Mouse (Mus musculus): ENCODE measurements around the gene Eps8.

Gene Eps8

GRCm38 (mm10) chr6:137519529-137520342 is 134.9 kb downstream of the Eps8 start:
- no peak for DNase-seq (ENCODE audit: low spot score in 2 of 2)

- no peak for DNase-seq (ENCODE audit: low spot score in 2 of 2)
These were observed 139.8 kb downstream of the Eps8 start for GRCm38 (mm10) chr6:137514872-137515271.

- no peak for DNase-seq (ENCODE audit: low spot score in 2 of 2)
These were observed 141.9 kb downstream of the Eps8 start for GRCm38 (mm10) chr6:137512753-137513152.

GRCm38 (mm10) chr6:137509341-137510045 is 145.2 kb downstream of the Eps8 start:
- DNase-seq (ENCODE audit: low spot score in 2 of 2): no peak

- no peak for DNase-seq (ENCODE audit: low spot score in 2 of 2)
These were observed 145.7 kb downstream of the Eps8 start for GRCm38 (mm10) chr6:137508936-137509335.

GRCm38 (mm10) chr6:137506563-137506962 is 148.1 kb downstream of the Eps8 start:
- DNase-seq (ENCODE audit: low spot score in 2 of 2): no peak

GRCm38 (mm10) chr6:137505555-137506227 is 149.0 kb downstream of the Eps8 start:
- DNase-seq (ENCODE audit: low spot score in 2 of 2): no peak

GRCm38 (mm10) chr6:137504052-137504451 is 150.6 kb downstream of the Eps8 start:
- no peak for DNase-seq (ENCODE audit: low spot score in 2 of 2)

- no peak for DNase-seq (ENCODE audit: low spot score in 2 of 2)
These were observed 151.2 kb downstream of the Eps8 start for GRCm38 (mm10) chr6:137503462-137503861.

- DNase-seq (ENCODE audit: low spot score in 2 of 2): no peak
These were observed 151.7 kb downstream of the Eps8 start for GRCm38 (mm10) chr6:137503009-137503408.

GRCm38 (mm10) chr6:137498781-137499180 is 155.9 kb downstream of the Eps8 start:
- no peak for DNase-seq (ENCODE audit: low spot score in 2 of 2)

GRCm38 (mm10) chr6:137497208-137497835 is 157.4 kb downstream of the Eps8 start:
- DNase-seq (ENCODE audit: low spot score in 2 of 2): no peak

- no peak for DNase-seq (ENCODE audit: low spot score in 2 of 2)
These were observed 158.1 kb downstream of the Eps8 start for GRCm38 (mm10) chr6:137496562-137496961.

- DNase-seq (ENCODE audit: low spot score in 2 of 2): no peak
These were observed 159.4 kb downstream of the Eps8 start for GRCm38 (mm10) chr6:137495233-137495632.

GRCm38 (mm10) chr6:137494801-137495200 is 159.9 kb downstream of the Eps8 start:
- DNase-seq (ENCODE audit: low spot score in 2 of 2): no peak

- no peak for DNase-seq (ENCODE audit: low spot score in 2 of 2)
These were observed 160.6 kb downstream of the Eps8 start for GRCm38 (mm10) chr6:137494136-137494475.

GRCm38 (mm10) chr6:137493211-137494135 is 161.2 kb downstream of the Eps8 start:
- no peak for DNase-seq (ENCODE audit: low spot score in 2 of 2)

- no peak for DNase-seq (ENCODE audit: low spot score in 2 of 2)
These were observed 162.1 kb downstream of the Eps8 start for GRCm38 (mm10) chr6:137492582-137492981.

- no peak for DNase-seq (ENCODE audit: low spot score in 2 of 2)
These were observed 163.0 kb downstream of the Eps8 start for GRCm38 (mm10) chr6:137491659-137492058.

GRCm38 (mm10) chr6:137490115-137490514 is 164.6 kb downstream of the Eps8 start:
- no peak for DNase-seq (ENCODE audit: low spot score in 2 of 2)

GRCm38 (mm10) chr6:137487443-137487842 is 167.2 kb downstream of the Eps8 start:
- DNase-seq (ENCODE audit: low spot score in 2 of 2): no peak

Measured in thymus, postnatal 10 days (tissue).